Mouse (Mus musculus): ENCODE results near the gene Hbq1b.

DNA sequence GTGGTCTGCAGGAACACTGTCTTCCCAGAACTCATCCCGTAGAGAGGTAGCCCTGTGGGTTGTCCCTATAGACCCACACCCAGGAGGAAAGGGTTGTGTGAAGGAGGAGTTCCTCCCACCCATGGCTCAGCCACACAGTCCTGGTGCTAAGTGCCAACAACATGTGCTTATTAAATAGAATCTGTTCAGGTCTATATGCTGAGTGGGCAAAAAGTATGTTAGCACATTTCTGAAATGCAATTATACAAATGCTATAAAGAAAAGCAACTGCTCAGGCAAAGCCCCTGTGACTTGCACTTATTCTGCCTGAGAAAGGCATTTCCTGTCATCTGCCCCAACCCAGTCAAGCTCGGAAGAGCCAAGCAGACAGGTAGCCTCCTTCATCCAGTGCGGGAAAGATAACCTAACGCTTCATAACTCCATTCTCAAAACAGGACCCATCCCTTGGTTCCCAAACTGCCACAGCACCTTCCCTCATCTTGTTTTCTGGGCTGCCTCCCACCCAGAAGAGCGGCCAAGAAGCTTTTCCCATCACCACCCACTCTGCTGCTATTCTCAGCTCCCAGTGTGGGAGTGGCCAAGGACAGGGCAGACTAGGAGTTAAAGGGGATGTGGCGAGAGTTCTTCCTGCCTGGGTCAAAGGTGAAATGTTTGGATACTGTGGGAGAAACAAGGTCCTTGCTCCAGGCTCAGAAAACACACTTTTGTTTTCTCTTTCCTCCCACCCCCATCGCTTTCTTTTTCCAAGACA is 43.4 kb upstream of the Hbq1b start:
- TF ChIP-seq CTCF (IDR thresholded peaks at IDR 0.05): no peak
- no peak for TF ChIP-seq EP300 (IDR thresholded peaks at IDR 0.05)
